Mouse (Mus musculus) midbrain, embryonic 10.5 days (tissue): ENCODE measurements at regions not wholly inside any gene's neighbourhood (a gene's known extent, or its start where the extent isn't known, plus 50 kb on each side); places are given as distances from the start of the nearest gene placed in this dataset.

Experiments used
- DNase-seq: peaks from one replicate; pipeline ENCODE4 v3.0.0-alpha.2; 2017; ENCODE audit warnings: low spot score
- H3K27ac ChIP-seq: fragments of 300-500 bp; sonication (generic); replicated peaks from 2 replicates; pipeline ENCODE4 v1.5.1; 2016; ENCODE audit warnings: mild to moderate bottlenecking
- H3K27me3 ChIP-seq: fragments of 300-500 bp; sonication (generic); 2 replicates; pipeline ENCODE4 v1.6.1; 2016; ENCODE audit warnings: low read depth, mild to moderate bottlenecking; ENCODE audit not compliant: poor library complexity, severe bottlenecking
- H3K36me3 ChIP-seq: fragments of 300-500 bp; sonication (generic); 2 replicates; pipeline ENCODE4 v1.6.1; 2016; ENCODE audit warnings: mild to moderate bottlenecking, moderate library complexity
- H3K4me1 ChIP-seq: fragments of 300-500 bp; sonication (generic); 2 replicates; pipeline ENCODE4 v1.6.1; 2016
- H3K4me3 ChIP-seq: fragments of 300-500 bp; sonication (generic); 2 replicates; pipeline ENCODE4 v1.5.1; 2016; ENCODE audit warnings: mild to moderate bottlenecking, moderate library complexity
- H3K9me3 ChIP-seq: fragments of 300-500 bp; sonication (generic); replicated peaks from 2 replicates; pipeline ENCODE4 v1.6.1; 2016; ENCODE audit warnings: mild to moderate bottlenecking
- WGBS: fragments of 180-500 bp; shearing (Covaris S2); methylation state at CpG from one replicate; pipeline ENCODE4 v1.1.7; 2016; 5-methylcytosine and 5-hydroxymethylcytosine counted together

- Histone ChIP-seq H3K4me1 (peaks cover 20% of the 10 kb centered on the region), H3K4me3 (no peak overlapping the region), H3K27me3 (no peaks in the 10 kb centered on the region), H3K36me3 (no peaks in the 10 kb centered on the region), H3K9me3 (no peaks in the 10 kb centered on the region), H3K27ac (no peak overlapping the region)
- DNase-seq = no peak
- 78% methylated on average over 2 of the region's 2 CpGs for WGBS
Measured at GRCm38 (mm10) chr15:36719241-36719640, 288.3 kb downstream of the Zfp706 start.

GRCm38 (mm10) chr15:36717835-36718234 is 289.7 kb downstream of the Zfp706 start:
- H3K4me1 ChIP-seq = peaks cover 20% of the 10 kb centered on the region
- 81% methylated on average over 6 of the region's 6 CpGs for WGBS
- no peak overlapping the region for H3K27ac ChIP-seq
- no peak overlapping the region for H3K4me3 ChIP-seq
- no peaks in the 10 kb centered on the region for H3K36me3 ChIP-seq
- no peak for DNase-seq
- no peaks in the 10 kb centered on the region for H3K9me3 ChIP-seq
- H3K27me3 ChIP-seq = no peaks in the 10 kb centered on the region

- H3K27ac ChIP-seq = peak overlapping the region; percentile 78
Measured at GRCm38 (mm10) chr15:36716686-36717038, 290.9 kb downstream of the Zfp706 start.

GRCm38 (mm10) chr15:36715745-36716685 is 291.6 kb downstream of the Zfp706 start:
- no peaks in the 10 kb centered on the region for H3K9me3 ChIP-seq
- H3K27me3 ChIP-seq = no peaks in the 10 kb centered on the region
- WGBS = 21% methylated on average over 26 of the region's 26 CpGs
- H3K36me3 ChIP-seq = no peaks in the 10 kb centered on the region
- H3K4me1 ChIP-seq = peaks cover 11% of the 10 kb centered on the region
- H3K4me3 ChIP-seq = peak overlapping the region; percentile 37
- peak overlapping the region; percentile 78 for H3K27ac ChIP-seq
- DNase-seq = peak; percentile 52

More at GRCm38 (mm10) chr15:36716686-36717038, 290.9 kb downstream of the Zfp706 start:
- H3K27me3 ChIP-seq = no peaks in the 10 kb centered on the region
- H3K9me3 ChIP-seq = no peaks in the 10 kb centered on the region
- no peaks in the 10 kb centered on the region for H3K36me3 ChIP-seq
- H3K4me1 ChIP-seq = peaks cover 14% of the 10 kb centered on the region
- 0 out of 2 replicates have a peak overlapping the region, but pooled peaks have one; percentile 37 for H3K4me3 ChIP-seq
- DNase-seq = no peak

GRCm38 (mm10) chr15:36715159-36715558 is 292.4 kb downstream of the Zfp706 start:
- Histone ChIP-seq H3K27ac (no peak overlapping the region), H3K27me3 (no peaks in the 10 kb centered on the region), H3K9me3 (no peaks in the 10 kb centered on the region), H3K4me3 (no peak overlapping the region), H3K36me3 (no peaks in the 10 kb centered on the region), H3K4me1 (peaks cover 11% of the 10 kb centered on the region)
- WGBS = 88% methylated on average over 6 of the region's 6 CpGs
- no peak for DNase-seq

GRCm38 (mm10) chr15:36709788-36710187 is 297.8 kb downstream of the Zfp706 start:
- Histone ChIP-seq H3K9me3 (no peaks in the 10 kb centered on the region), H3K27me3 (no peaks in the 10 kb centered on the region), H3K36me3 (no peaks in the 10 kb centered on the region), H3K27ac (no peak overlapping the region), H3K4me1 (0 out of 2 replicates have a peak, but pooled peaks cover 5% of the 10 kb centered on the region), H3K4me3 (no peak overlapping the region)
- no peak for DNase-seq
- whole genome bisulfite sequencing = 67% methylated on average over 3 of the region's 3 CpGs

GRCm38 (mm10) chr15:36708471-36708870 is 299.1 kb downstream of the Zfp706 start:
- no peak overlapping the region for H3K27ac ChIP-seq
- H3K36me3 ChIP-seq = no peaks in the 10 kb centered on the region
- no peak overlapping the region for H3K4me3 ChIP-seq
- 18% methylated on average over 3 of the region's 3 CpGs for WGBS
- DNase-seq = peak; percentile 80
- no peaks in the 10 kb centered on the region for H3K27me3 ChIP-seq
- 0 out of 2 replicates have a peak, but pooled peaks cover 5% of the 10 kb centered on the region for H3K4me1 ChIP-seq
- no peaks in the 10 kb centered on the region for H3K9me3 ChIP-seq

GRCm38 (mm10) chr15:36705990-36706389 is 301.6 kb downstream of the Zfp706 start:
- peaks cover 11% of the 10 kb centered on the region; the same call in 1 of the 2 replicates for H3K4me1 ChIP-seq
- H3K27me3 ChIP-seq = no peaks in the 10 kb centered on the region
- DNase-seq = peak; percentile 29
- 56% methylated on average over 4 of the region's 4 CpGs for WGBS
- no peak overlapping the region for H3K27ac ChIP-seq
- H3K9me3 ChIP-seq = no peaks in the 10 kb centered on the region
- no peak overlapping the region for H3K4me3 ChIP-seq
- H3K36me3 ChIP-seq = no peaks in the 10 kb centered on the region

- no peak overlapping the region for H3K27ac ChIP-seq
- WGBS = 69% methylated on average over 2 of the region's 2 CpGs
- H3K9me3 ChIP-seq = no peaks in the 10 kb centered on the region
- H3K4me3 ChIP-seq = no peak overlapping the region
- no peaks in the 10 kb centered on the region for H3K27me3 ChIP-seq
- DNase-seq = no peak
- H3K36me3 ChIP-seq = no peaks in the 10 kb centered on the region
- H3K4me1 ChIP-seq = peaks cover 11% of the 10 kb centered on the region; the same call in 1 of the 2 replicates
Measured at GRCm38 (mm10) chr15:36705391-36705790, 302.2 kb downstream of the Zfp706 start.

GRCm38 (mm10) chr15:36701846-36702245 is 305.7 kb downstream of the Zfp706 start:
- Histone ChIP-seq H3K36me3 (no peaks in the 10 kb centered on the region), H3K4me3 (no peak overlapping the region), H3K27ac (no peak overlapping the region), H3K4me1 (peaks cover 11% of the 10 kb centered on the region; the same call in 1 of the 2 replicates), H3K9me3 (no peaks in the 10 kb centered on the region), H3K27me3 (no peaks in the 10 kb centered on the region)
- WGBS = 62% methylated on average over 8 of the region's 8 CpGs
- DNase-seq = no peak

- H3K4me1 ChIP-seq = peaks cover 12% of the 10 kb centered on the region
- no peaks in the 10 kb centered on the region for H3K9me3 ChIP-seq
- no peak overlapping the region for H3K27ac ChIP-seq
- H3K27me3 ChIP-seq = no peaks in the 10 kb centered on the region
- WGBS = 91% methylated on average over 5 of the region's 5 CpGs
- H3K36me3 ChIP-seq = no peaks in the 10 kb centered on the region
- DNase-seq = no peak
- no peak overlapping the region for H3K4me3 ChIP-seq
Measured at GRCm38 (mm10) chr15:36700196-36700595, 307.4 kb downstream of the Zfp706 start.

GRCm38 (mm10) chr15:36695199-36696129 is 312.1 kb downstream of the Zfp706 start:
- Histone ChIP-seq H3K9me3 (no peaks in the 10 kb centered on the region), H3K4me1 (peaks cover 14% of the 10 kb centered on the region; the same call in 1 of the 2 replicates), H3K4me3 (peak overlapping the region; percentile 49), H3K27ac (0 out of 2 replicates have a peak overlapping the region, but pooled peaks have one; percentile 58), H3K27me3 (no peaks in the 10 kb centered on the region), H3K36me3 (no peaks in the 10 kb centered on the region)
- DNase-seq = no peak
- 27% methylated on average over 14 of the region's 14 CpGs for WGBS
